Comparison of ENCODE assay signal across 8 mouse cellular contexts in the genomic region with DNA sequence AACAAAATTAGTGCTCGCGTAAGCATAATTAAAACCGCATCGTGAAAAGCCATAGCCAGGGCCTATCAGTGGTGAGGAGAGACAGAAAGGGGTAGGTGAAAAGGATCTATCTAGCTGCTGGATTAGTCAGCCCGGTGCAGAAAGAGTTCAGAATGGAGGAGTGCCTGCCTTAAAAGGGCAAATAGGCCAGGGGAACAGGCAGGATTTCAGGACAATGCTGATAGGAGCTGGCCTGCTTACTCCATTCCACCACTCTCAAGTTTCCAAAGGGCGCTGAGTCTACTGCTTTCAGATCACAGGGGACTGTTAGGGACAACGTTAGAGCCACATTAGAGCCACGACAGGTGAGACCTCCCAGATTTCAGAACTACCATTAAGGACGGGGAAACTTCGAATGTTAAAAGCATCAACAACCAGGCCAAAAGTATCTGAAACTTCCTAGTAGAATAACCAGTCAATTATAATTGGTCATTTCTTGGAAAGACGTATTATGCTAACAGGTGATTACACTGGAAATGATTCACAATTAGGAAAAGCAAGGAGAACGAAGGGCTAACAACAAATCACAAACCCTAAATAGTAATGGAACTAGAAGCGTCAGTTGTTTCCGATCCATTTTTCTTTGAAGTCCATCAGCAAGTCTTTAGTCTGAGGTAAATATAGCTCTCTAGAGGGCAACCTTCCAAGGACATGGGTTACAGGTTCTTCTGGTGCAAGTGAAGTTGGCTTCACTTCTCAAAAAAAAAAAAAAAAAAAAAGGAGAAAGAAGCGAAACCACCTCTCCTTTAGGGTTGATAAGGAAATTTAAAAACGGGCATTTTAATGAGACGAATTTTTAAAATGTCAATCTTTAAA. TPM values are rescaled to one million over a fixed set of nuclear protein-coding genes. Genes with fewer than 3 reads are reported as not detected.
A peak's percentile ranks its signal among the peaks of the same experiment; 100 is the strongest.
DNase-seq lines count a peak whose midpoint lies in the region; ATAC-seq and TF ChIP-seq lines count a peak whose summit lies in the region.

No protein-coding gene starts in this region.

- H3K9me3 ChIP-seq in heart, postnatal 0 days (replicated peaks; ENCODE audit: control insufficient read depth, low read length), result no peaks in the 10 kb centered on the region
- no peaks in the 10 kb centered on the region for H3K9me3 ChIP-seq in liver, embryonic 16.5 days (replicated peaks; ENCODE audit: control insufficient read depth, low read length)
- H3K9me3 ChIP-seq in stomach, postnatal 0 days (ENCODE audit: control insufficient read depth, low read length), result no peaks in the 10 kb centered on the region

- WGBS in heart, postnatal 0 days, result 8% methylated on average over 17 of the region's 17 CpGs
- 36% methylated on average over 17 of the region's 17 CpGs for WGBS in liver, embryonic 16.5 days (ENCODE audit: insufficient replicate concordance)
- WGBS in stomach, postnatal 0 days, result 12% methylated on average over 17 of the region's 17 CpGs

- TF ChIP-seq EP300 in heart, postnatal 0 days (IDR thresholded peaks at IDR 0.05; ENCODE audit: low read depth), result no peak
- TF ChIP-seq EP300 in stomach, postnatal 0 days (optimal IDR thresholded peaks at IDR 0.05), result no peak

- TF ChIP-seq CTCF in layer of hippocampus, adult 2 months (conservative IDR thresholded peaks at IDR 0.05), result no peak
- TF ChIP-seq CTCF in heart, postnatal 0 days (IDR thresholded peaks at IDR 0.05; ENCODE audit: low read depth), result no peak
- TF ChIP-seq CTCF in stomach, postnatal 0 days (IDR thresholded peaks at IDR 0.05; ENCODE audit: low read depth), result no peak

- H3K4me3 ChIP-seq in layer of hippocampus, adult 2 months, result peak overlapping the region; percentile 80
- peak overlapping the region; percentile 99 for H3K4me3 ChIP-seq in heart, postnatal 0 days (ENCODE audit: low read depth, low read length)
- H3K4me3 ChIP-seq in liver, embryonic 16.5 days (ENCODE audit: low read depth, low read length), result peak overlapping the region; percentile 60
- peak overlapping the region; percentile 96 for H3K4me3 ChIP-seq in stomach, postnatal 0 days (ENCODE audit: low read depth, low read length)

- no peak for DNase-seq in layer of hippocampus, adult 2 months (ENCODE audit: low spot score in 2 of 2)
- DNase-seq in layer of hippocampus, adult 9-10 months (ENCODE audit: low spot score), result no peak
- peak; percentile 55 for DNase-seq in embryo, embryonic 10 days (ENCODE audit: low spot score)
- peak; percentile 77 for DNase-seq in heart, postnatal 0 days (ENCODE audit: low spot score)
- peak; percentile 28 for DNase-seq in stomach, postnatal 0 days (ENCODE audit: low spot score)
- DNase-seq in right cerebral cortex, postnatal 36 days (ENCODE audit: low spot score in 2 of 2), result no peak
- no peak for DNase-seq in thymus, postnatal 4 days

- no peaks in the 10 kb centered on the region for H3K36me3 ChIP-seq in heart, postnatal 0 days (replicated peaks; ENCODE audit: control insufficient read depth, insufficient read depth, low read length)
- H3K36me3 ChIP-seq in liver, embryonic 16.5 days (ENCODE audit: control insufficient read depth, insufficient read depth), result no peaks in the 10 kb centered on the region
- no peaks in the 10 kb centered on the region for H3K36me3 ChIP-seq in stomach, postnatal 0 days (ENCODE audit: control insufficient read depth, insufficient read depth, low read length)

- H3K27me3 ChIP-seq in heart, postnatal 0 days (ENCODE audit: control insufficient read depth, insufficient read depth, low read length), result no peaks in the 10 kb centered on the region
- H3K27me3 ChIP-seq in liver, embryonic 16.5 days (ENCODE audit: control insufficient read depth, insufficient read depth, low read depth, low read length), result peaks cover 21% of the 10 kb centered on the region
- no peaks in the 10 kb centered on the region for H3K27me3 ChIP-seq in stomach, postnatal 0 days (ENCODE audit: control insufficient read depth, insufficient read depth, low read length)

- H3K9ac ChIP-seq in heart, postnatal 0 days (replicated peaks; ENCODE audit: low read depth, low read length), result peak overlapping the region; percentile 98
- no peak overlapping the region for H3K9ac ChIP-seq in liver, embryonic 16.5 days (ENCODE audit: low read depth, low read length)
- H3K9ac ChIP-seq in stomach, postnatal 0 days (ENCODE audit: low read length), result peak overlapping the region; percentile 96

- ATAC-seq in heart, postnatal 0 days (ENCODE audit: insufficient read depth, low read depth), result peak; percentile 40
- ATAC-seq in liver, embryonic 16.5 days (ENCODE audit: low read depth), result no peak
- ATAC-seq in stomach, postnatal 0 days (ENCODE audit: low FRiP score, low TSS enrichment), result peak; percentile 62

- H3K27ac ChIP-seq in layer of hippocampus, adult 2 months, result peak overlapping the region; percentile 69
- H3K27ac ChIP-seq in heart, postnatal 0 days (ENCODE audit: low read depth), result peak overlapping the region; percentile 99
- H3K27ac ChIP-seq in liver, embryonic 16.5 days (ENCODE audit: low read length), result no peak overlapping the region
- H3K27ac ChIP-seq in stomach, postnatal 0 days (replicated peaks), result peak overlapping the region; percentile 97

- H3K4me2 ChIP-seq in heart, postnatal 0 days (ENCODE audit: low read depth, low read length), result peak overlapping the region; percentile 61
- H3K4me2 ChIP-seq in liver, embryonic 16.5 days (ENCODE audit: low read depth, low read length), result peak overlapping the region; percentile 66
- H3K4me2 ChIP-seq in stomach, postnatal 0 days (replicated peaks; ENCODE audit: low read depth), result peak overlapping the region; percentile 64

- peaks cover 36% of the 10 kb centered on the region for H3K4me1 ChIP-seq in heart, postnatal 0 days (ENCODE audit: control insufficient read depth, insufficient read depth)
- H3K4me1 ChIP-seq in liver, embryonic 16.5 days (ENCODE audit: control insufficient read depth, low read depth, low read length), result no peaks in the 10 kb centered on the region; the same call in 1 of the 2 replicates
- H3K4me1 ChIP-seq in stomach, postnatal 0 days (replicated peaks; ENCODE audit: control insufficient read depth, insufficient read depth), result no peaks in the 10 kb centered on the region

RNA-seq across cellular contexts. Expression of a gene that starts 1.1 kb away (rescaled TPM):
- total RNA-seq in layer of hippocampus, adult 2 months (2021), result 1 to 10 TPM; 3.8 to 4.8 TPM
- 26.9 and 40.0 TPM in 2 replicates for total RNA-seq in heart, postnatal 0 days (2014; rRNA removed; ENCODE audit: low replicate concordance)
- polyA plus RNA-seq in heart, postnatal 0 days (2015; fragmentation: Nextera tagmentation; extraction: Ambion mirVana), result 8.9 and 9.2 TPM in 2 replicates
- polyA plus RNA-seq in liver, embryonic 16.5 days (2015; fragmentation: Nextera tagmentation; extraction: Ambion mirVana), result 0.78 and 1.1 TPM in 2 replicates
- 6.3 and 7.3 TPM in 2 replicates for polyA plus RNA-seq in stomach, postnatal 0 days (2015; fragmentation: Nextera tagmentation; extraction: Ambion mirVana)

RNA-seq across cellular contexts. Expression of a gene that starts 39.6 kb away (rescaled TPM):
- 10 to 100 TPM; 27.4 to 30.1 TPM for total RNA-seq in layer of hippocampus, adult 2 months (2021)
- 8.7 and 9.8 TPM in 2 replicates for total RNA-seq in heart, postnatal 0 days (2014; rRNA removed; ENCODE audit: low replicate concordance)
- polyA plus RNA-seq in heart, postnatal 0 days (2015; fragmentation: Nextera tagmentation; extraction: Ambion mirVana), result 18.2 and 18.6 TPM in 2 replicates
- polyA plus RNA-seq in liver, embryonic 16.5 days (2015; fragmentation: Nextera tagmentation; extraction: Ambion mirVana), result 2.4 and 2.6 TPM in 2 replicates
- polyA plus RNA-seq in stomach, postnatal 0 days (2015; fragmentation: Nextera tagmentation; extraction: Ambion mirVana), result 17.8 and 18.2 TPM in 2 replicates

Comparison
In these comparisons a context has a peak if more than half of its experiments do, and no peak if none do; other contexts are left out.
1. DNase-seq: peak in embryo, embryonic 10 days (single experiment), heart, postnatal 0 days (single experiment) and stomach, postnatal 0 days (single experiment); none in layer of hippocampus, adult 2 months (0 of 2), layer of hippocampus, adult 9-10 months (single experiment), right cerebral cortex, postnatal 36 days (0 of 2) and thymus, postnatal 4 days (single experiment).
2. Peak in every context shown above with its lines, with median percentiles within 50 percentile points of each other: H3K4me3 ChIP-seq and H3K4me2 ChIP-seq.